7 mouse cellular contexts compared by ENCODE assay signal in the genomic region with DNA sequence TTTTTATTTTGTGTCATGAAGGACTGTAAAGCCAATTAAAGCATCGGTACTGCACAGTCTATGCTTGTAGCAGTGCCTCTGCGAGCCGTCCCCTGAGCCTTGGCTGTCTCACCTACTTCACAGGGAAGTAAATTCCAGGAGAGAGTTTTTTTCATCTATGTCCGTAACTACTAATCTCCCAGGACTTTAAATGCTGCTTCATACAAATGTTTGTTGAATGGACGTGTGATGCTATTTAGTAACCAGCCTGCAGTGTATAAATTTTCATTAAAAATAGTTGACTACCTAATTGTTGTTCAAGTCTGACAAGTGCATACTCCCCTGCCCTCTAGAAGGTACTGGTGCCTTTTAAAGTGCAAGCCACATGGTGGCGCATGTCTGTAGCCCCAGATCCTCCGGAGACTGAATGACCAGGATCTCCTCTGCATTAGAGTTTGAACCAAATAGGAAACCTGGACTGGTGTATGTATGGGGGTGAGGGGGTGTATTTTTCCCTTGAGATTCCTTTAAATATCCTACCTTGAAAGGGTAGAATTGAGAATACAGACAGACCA. TPM values are rescaled to one million over a fixed set of nuclear protein-coding genes. Genes with fewer than 3 reads are reported as not detected.
DNase-seq lines count a peak whose midpoint lies in the region; ATAC-seq and TF ChIP-seq lines count a peak whose summit lies in the region.

No protein-coding gene starts in this region.

- no peak overlapping the region for H3K4me3 ChIP-seq in kidney, embryonic 14.5 days (ENCODE audit: low read length)
- no peak overlapping the region for H3K4me3 ChIP-seq in MEL (ENCODE audit: control insufficient read depth in 1 of 2, insufficient read depth in 1 of 2, low read depth in 2 of 2, low read length in 2 of 2)

- no peak overlapping the region for H3K9ac ChIP-seq in kidney, embryonic 14.5 days (ENCODE audit: low read depth, low read length)
- H3K9ac ChIP-seq in MEL (ENCODE audit: control insufficient read depth, low read depth, low read length, poor library complexity, severe bottlenecking), result no peak overlapping the region

- TF ChIP-seq CTCF in MEL (IDR thresholded peaks at IDR 0.05 in 2 of 3, conservative IDR thresholded peaks at IDR 0.05 in 1 of 3; ENCODE audit: control insufficient read depth in 1 of 3, insufficient read depth in 1 of 3, low read depth in 2 of 3, low read length in 3 of 3, poor library complexity in 1 of 3, severe bottlenecking in 1 of 3), result peak; percentile 36 to 66 (median 63); a peak in 5 of 6 replicates

- peak; percentile 67; the same call in 1 of the 2 replicates for ATAC-seq in kidney, embryonic 14.5 days (ENCODE audit: low FRiP score, low TSS enrichment)

- no peak for TF ChIP-seq POLR2A in MEL (IDR thresholded peaks at IDR 0.05; ENCODE audit: control insufficient read depth in 1 of 2, insufficient read depth in 1 of 2, low read depth in 1 of 2, low read length in 2 of 2, poor library complexity in 1 of 2)

- 0 out of 2 replicates have a peak, but pooled peaks cover 5% of the 10 kb centered on the region for H3K4me1 ChIP-seq in kidney, embryonic 14.5 days (ENCODE audit: control insufficient read depth, insufficient read depth, low read length)
- H3K4me1 ChIP-seq in MEL (ENCODE audit: control insufficient read depth in 1 of 2, insufficient read depth in 2 of 2, low read length in 2 of 2), result no peaks in the 10 kb centered on the region; a peak in 1 of 4 replicates

- H3K27me3 ChIP-seq in kidney, embryonic 14.5 days (ENCODE audit: control insufficient read depth, insufficient read depth, low read length), result no peaks in the 10 kb centered on the region
- peaks cover 0 to 3% of the 10 kb centered on the region in 2 experiments; a peak in 1 of 4 replicates for H3K27me3 ChIP-seq in MEL (ENCODE audit: control insufficient read depth in 1 of 2, insufficient read depth in 2 of 2, low read length in 2 of 2)

- no peak overlapping the region for H3K27ac ChIP-seq in kidney, embryonic 14.5 days (ENCODE audit: low read depth, low read length)
- H3K27ac ChIP-seq in MEL (ENCODE audit: control insufficient read depth, low read depth, low read length), result no peak overlapping the region

- WGBS in kidney, embryonic 14.5 days, result 16% methylated on average over 7 of the region's 7 CpGs

- H3K9me3 ChIP-seq in kidney, embryonic 14.5 days (ENCODE audit: control insufficient read depth, low read length), result no peaks in the 10 kb centered on the region
- no peaks in the 10 kb centered on the region for H3K9me3 ChIP-seq in MEL (replicated peaks; ENCODE audit: insufficient read depth, low read length)

- TF ChIP-seq RAD21 in MEL (IDR thresholded peaks at IDR 0.05; ENCODE audit: low read depth, low read length), result peak; percentile 31

- H3K4me2 ChIP-seq in kidney, embryonic 14.5 days (replicated peaks; ENCODE audit: low read depth, low read length), result no peak overlapping the region

- no peaks in the 10 kb centered on the region for H3K36me3 ChIP-seq in kidney, embryonic 14.5 days (ENCODE audit: control insufficient read depth, insufficient read depth, low read length)
- no peaks in the 10 kb centered on the region for H3K36me3 ChIP-seq in MEL (ENCODE audit: control insufficient read depth in 1 of 2, insufficient read depth in 2 of 2, low read length in 2 of 2)

- DNase-seq in kidney, adult 18-20 months, result no peak
- DNase-seq in MEL (ENCODE audit: low read depth, low spot score), result peak; percentile 51
- peak; percentile 75 for DNase-seq in embryo, embryonic 10.5 days (ENCODE audit: low spot score)
- peak; percentile 66 to 71 for DNase-seq in kidney, postnatal 25 days
- peak; percentile 66 for DNase-seq in naive thymus-derived CD4-positive, alpha-beta T cell, adult 2 months (ENCODE audit: low read depth)
- DNase-seq in testis, postnatal 14 days (ENCODE audit: low spot score), result no peak

- H3K79me2 ChIP-seq in MEL (ENCODE audit: control insufficient read depth, insufficient read depth, low read length, poor library complexity), result no peaks in the 10 kb centered on the region

- no peak for TF ChIP-seq EP300 in MEL (IDR thresholded peaks at IDR 0.05; ENCODE audit: low read depth in 1 of 2, low read length in 2 of 2)

TF ChIP-seq in MEL, 35 proteins besides CTCF, POLR2A, EP300 and RAD21:
- TF ChIP-seq SIN3A (IDR thresholded peaks at IDR 0.05; ENCODE audit: low read length) (no peak), MEF2A (IDR thresholded peaks at IDR 0.05; ENCODE audit: extremely low read depth, insufficient replicate concordance, low read depth, low read length, poor library complexity, severe bottlenecking) (no peak), SMC3 (IDR thresholded peaks at IDR 0.05; ENCODE audit: low read depth, low read length) (peak; percentile 69), MXI1 (IDR thresholded peaks at IDR 0.05; ENCODE audit: low read depth, low read length) (no peak), POLR2AphosphoS2 (IDR thresholded peaks at IDR 0.05; ENCODE audit: low read length) (no peak), MYB (IDR thresholded peaks at IDR 0.05; ENCODE audit: low read depth, low read length) (no peak), TBP (IDR thresholded peaks at IDR 0.05; ENCODE audit: low read depth, low read length) (no peak), KAT2A (conservative IDR thresholded peaks at IDR 0.05; ENCODE audit: low read depth, low read length) (no peak)
TF ChIP-seq in MEL: peak in this region for 1.

RNA-seq across cellular contexts. Expression of a gene that starts 13.4 kb away (rescaled TPM):
- polyA plus RNA-seq in kidney, embryonic 14.5 days (2014; fragmentation: Nextera tagmentation; extraction: Ambion mirVana), result 56.0 and 73.4 TPM in 2 replicates
- 0.12 and 0.13 TPM in 2 replicates for total RNA-seq in MEL (2012; rRNA removed)
- under 1 TPM in 1 of 2 experiments, not detected in 1; 0.29 TPM for polyA plus RNA-seq in MEL (2012; ENCODE audit: insufficient read depth in 1 of 2, insufficient read length in 2 of 2, low read depth in 1 of 2, low replicate concordance in 2 of 2, missing spikeins in 1 of 2)

RNA-seq across cellular contexts. Expression of a gene that starts 35.6 kb away (rescaled TPM):
- 60.1 and 136 TPM in 2 replicates for polyA plus RNA-seq in kidney, embryonic 14.5 days (2014; fragmentation: Nextera tagmentation; extraction: Ambion mirVana)
- total RNA-seq in MEL (2012; rRNA removed), result 108 and 114 TPM in 2 replicates
- polyA plus RNA-seq in MEL (2012; ENCODE audit: insufficient read depth in 1 of 2, insufficient read length in 2 of 2, low read depth in 1 of 2, low replicate concordance in 2 of 2, missing spikeins in 1 of 2), result 10 to 100 TPM in 1 of 2 experiments, not detected in 1; 85.2 TPM

Comparison
In these comparisons a context has a peak if more than half of its experiments do, and no peak if none do; other contexts are left out.
1. DNase-seq: peak in MEL (single experiment), embryo, embryonic 10.5 days (single experiment), kidney, postnatal 25 days (2 of 2) and naive thymus-derived CD4-positive, alpha-beta T cell, adult 2 months (single experiment); none in kidney, adult 18-20 months (single experiment) and testis, postnatal 14 days (single experiment).
2. RNA of a gene that starts 13.4 kb away (polyA plus RNA-seq): 56.0 to 73.4 TPM in kidney, embryonic 14.5 days; 0.29 TPM in MEL; every median in the first group is over 10 times any median in the second.